Mouse (Mus musculus) inflammation-experienced regulatory T-cells, adult 16 weeks (primary cell): ENCODE results near the gene Nfatc2ip. TPM values are rescaled to one million over a fixed set of nuclear protein-coding genes. Genes with fewer than 3 reads are reported as not detected.

Experiments
- polyA plus RNA-seq: library from polyadenylated mRNA; unstranded; fragments of 100-300 nt; shearing (Covaris generic); gene quantifications from one replicate; pipeline ENCODE4 v1.2.1, GENCODE M21; 2017

The Nfatc2ip gene
- 4.8 TPM for polyA plus RNA-seq

GRCm38 (mm10) chr7:126396298-126397119, at the start of gene Nfatc2ip:
Nfatc2ip (minus strand) TSS chr7:126396737.

GRCm38 (mm10) chr7:126428631-126429502, 32.3 kb upstream of the Nfatc2ip start, which contains the start of gene Rabep2:
Rabep2 (plus strand) TSS chr7:126428759.

GRCm38 (mm10) chr7:126414725-126415124, 18.2 kb upstream of the Nfatc2ip start, which contains the start of gene Cd19:
Cd19 (minus strand) TSS chr7:126414889.

GRCm38 (mm10) chr7:126377278-126378158, 19.0 kb downstream of the Nfatc2ip start, which contains the start of gene Spns1:
Spns1 (minus strand) TSS chr7:126377450.

GRCm38 (mm10) chr7:126369393-126369792, 27.1 kb downstream of the Nfatc2ip start, which contains the start of gene Lat:
Lat (minus strand) TSS chr7:126369570.

Other genes starting within 250 kb of the Nfatc2ip start
- 69.7 TPM for gene Xpo6, start 196.2 kb downstream of the Nfatc2ip start, polyA plus RNA-seq
- gene Sbk1, start 124.1 kb downstream of the Nfatc2ip start, polyA plus RNA-seq = 3.7 TPM
- 827 TPM for gene Lat, start 27.2 kb downstream of the Nfatc2ip start, polyA plus RNA-seq
- gene Spns1, start 19.3 kb downstream of the Nfatc2ip start, polyA plus RNA-seq = 90.3 TPM
- gene Cd19, start 18.2 kb upstream of the Nfatc2ip start, polyA plus RNA-seq = 5.3 TPM
- 70.8 TPM for gene Rabep2, start 32.0 kb upstream of the Nfatc2ip start, polyA plus RNA-seq
- gene Atp2a1, start 66.4 kb upstream of the Nfatc2ip start, polyA plus RNA-seq = 0.24 TPM
- gene Sh2b1, start 78.7 kb upstream of the Nfatc2ip start, polyA plus RNA-seq = 43.4 TPM
- 130 TPM for gene Tufm, start 90.6 kb upstream of the Nfatc2ip start, polyA plus RNA-seq
- gene Atxn2l, start 106.7 kb upstream of the Nfatc2ip start, polyA plus RNA-seq = 36.5 TPM
- 223 TPM for gene Eif3c, start 169.7 kb upstream of the Nfatc2ip start, polyA plus RNA-seq
- gene Apobr, start 188.2 kb upstream of the Nfatc2ip start, polyA plus RNA-seq = 3.6 TPM
- 123 TPM for gene Cln3, start 189.1 kb upstream of the Nfatc2ip start, polyA plus RNA-seq
- gene Il27, start 198.2 kb upstream of the Nfatc2ip start, polyA plus RNA-seq = not detected
- gene Nupr1, start 234.1 kb upstream of the Nfatc2ip start, polyA plus RNA-seq = not detected